Mouse (Mus musculus) kidney, embryonic 14.5 days (tissue): Measurements from ENCODE around the gene Prss12. TPM values are rescaled to one million over a fixed set of nuclear protein-coding genes. Genes with fewer than 3 reads are reported as not detected.
A peak's percentile ranks its signal among the peaks of the same experiment; 100 is the strongest.

Experiments
- ATAC-seq: fragments of 200-750 bp; cut with Nextera tagmentation; 2 replicates; pipeline ENCODE4 v1.8.0; 2017; ENCODE audit warnings: moderate number of reproducible peaks, mild to moderate bottlenecking, moderate TSS enrichment, moderate library complexity; ENCODE audit not compliant: low FRiP score, low TSS enrichment
- H3K27ac ChIP-seq: fragments of 300-500 bp; sonication (generic); 2 replicates; pipeline ENCODE4 v1.5.1; 2014; ENCODE audit warnings: low read depth, mild to moderate bottlenecking, low read length, moderate library complexity, mixed read lengths
- H3K27me3 ChIP-seq: fragments of 300-500 bp; sonication (generic); 2 replicates; pipeline ENCODE4 v1.6.1; 2014; ENCODE audit warnings: mild to moderate bottlenecking, low read length; ENCODE audit not compliant: control insufficient read depth, insufficient read depth
- H3K36me3 ChIP-seq: fragments of 300-500 bp; sonication (generic); 2 replicates; pipeline ENCODE4 v1.6.1; 2014; ENCODE audit warnings: low read length, mixed read lengths; ENCODE audit not compliant: control insufficient read depth, insufficient read depth
- H3K4me1 ChIP-seq: fragments of 300-500 bp; sonication (generic); 2 replicates; pipeline ENCODE4 v1.6.1; 2014; ENCODE audit warnings: low read length, mixed read lengths; ENCODE audit not compliant: control insufficient read depth, insufficient read depth
- H3K4me2 ChIP-seq: fragments of 300-500 bp; sonication (generic); replicated peaks from 2 replicates; pipeline ENCODE4 v1.6.1; 2014; ENCODE audit warnings: low read depth, mild to moderate bottlenecking, low read length
- H3K4me3 ChIP-seq: fragments of 300-500 bp; sonication (generic); 2 replicates; pipeline ENCODE4 v1.5.1; 2014; ENCODE audit warnings: mild to moderate bottlenecking, low read length
- H3K9ac ChIP-seq: fragments of 300-500 bp; sonication (generic); 2 replicates; pipeline ENCODE4 v1.6.1; 2014; ENCODE audit warnings: low read depth, mild to moderate bottlenecking, low read length, moderate library complexity
- H3K9me3 ChIP-seq: fragments of 300-500 bp; sonication (generic); 2 replicates; pipeline ENCODE4 v1.6.1; 2016; ENCODE audit warnings: low read length; ENCODE audit not compliant: control insufficient read depth
- WGBS: fragments of 180-500 bp; shearing (Covaris S2); extraction: QIAGEN DNeasy Blood & Tissue Kit; methylation state at CpG from one replicate; pipeline ENCODE4 v1.1.7; 2014; 5-methylcytosine and 5-hydroxymethylcytosine counted together
- polyA plus RNA-seq: library from polyadenylated mRNA; unstranded; fragments of >200 nt; fragmentation: Nextera tagmentation; extraction: Ambion mirVana; gene quantifications from 2 replicates; pipeline ENCODE4 v1.2.1, GENCODE M21; 2014

Prss12 gene
- polyA plus RNA-seq, 1 experiment from 2014 or later = 2.9 TPM

- no peaks in the 10 kb centered on the region for H3K4me1 ChIP-seq
- H3K27ac ChIP-seq = no peak overlapping the region
- 75% methylated on average over 6 of the region's 6 CpGs for WGBS
- no peak overlapping the region for H3K9ac ChIP-seq
- ATAC-seq = no peak
- H3K27me3 ChIP-seq = no peaks in the 10 kb centered on the region
- H3K9me3 ChIP-seq = no peaks in the 10 kb centered on the region
- H3K4me3 ChIP-seq = no peak overlapping the region
- no peak overlapping the region for H3K4me2 ChIP-seq
- peaks cover 13% of the 10 kb centered on the region; the same call in 1 of the 2 replicates for H3K36me3 ChIP-seq
Observed at GRCm38 (mm10) chr3:123503943-123504342, 57.2 kb downstream of the Prss12 start.

GRCm38 (mm10) chr3:123504783-123505182, 58.1 kb downstream of the Prss12 start:
- Histone ChIP-seq H3K36me3 (peaks cover 13% of the 10 kb centered on the region; the same call in 1 of the 2 replicates), H3K4me2 (no peak overlapping the region), H3K9me3 (no peaks in the 10 kb centered on the region), H3K4me3 (no peak overlapping the region), H3K9ac (no peak overlapping the region), H3K4me1 (no peaks in the 10 kb centered on the region; the same call in 1 of the 2 replicates), H3K27me3 (no peaks in the 10 kb centered on the region), H3K27ac (no peak overlapping the region)
- no peak for ATAC-seq
- 92% methylated on average over 7 of the region's 7 CpGs for WGBS

DNA sequence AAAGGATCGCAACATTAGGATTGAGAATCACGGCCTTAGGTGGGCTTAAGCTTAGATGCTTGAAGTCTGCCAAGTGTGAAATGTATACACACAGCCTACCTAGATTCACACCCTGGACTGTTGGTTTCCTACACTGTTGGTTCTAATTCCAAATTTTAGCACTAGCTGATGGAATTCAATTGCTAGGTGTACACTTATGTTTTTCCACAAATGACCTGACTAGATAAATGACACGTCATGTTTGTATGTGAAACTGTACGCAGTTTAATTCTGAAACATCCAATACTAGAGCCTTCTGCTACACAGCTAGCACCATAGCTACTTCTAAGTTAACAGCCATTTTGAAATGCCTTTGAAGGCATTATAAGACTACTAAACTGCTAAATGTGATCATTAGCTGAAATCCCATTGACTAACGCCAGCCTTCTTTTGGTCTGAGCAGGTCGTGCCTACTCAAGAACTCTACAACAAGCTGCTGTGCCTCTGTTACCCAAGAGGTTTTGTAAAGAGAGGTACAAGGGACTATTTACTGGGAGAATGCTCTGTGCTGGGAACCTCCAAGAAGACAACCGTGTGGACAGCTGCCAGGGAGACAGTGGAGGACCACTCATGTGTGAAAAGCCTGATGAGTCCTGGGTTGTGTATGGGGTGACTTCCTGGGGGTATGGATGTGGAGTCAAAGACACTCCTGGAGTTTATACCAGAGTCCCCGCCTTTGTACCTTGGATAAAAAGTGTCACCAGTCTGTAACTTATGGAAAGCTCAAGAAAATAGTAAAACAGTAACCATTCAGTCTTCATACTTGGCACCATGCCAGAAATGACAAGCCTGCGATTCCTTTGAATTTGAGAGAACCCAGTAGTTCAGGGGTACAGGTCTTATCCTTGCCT, 59.3 kb downstream of the Prss12 start:
- 53% methylated on average over 9 of the region's 9 CpGs for WGBS
- H3K27me3 ChIP-seq = no peaks in the 10 kb centered on the region
- ATAC-seq = no peak
- peak overlapping the region; percentile 20; the same call in 1 of the 2 replicates for H3K27ac ChIP-seq
- H3K4me3 ChIP-seq = peak overlapping the region; percentile 89; the same call in 1 of the 2 replicates
- H3K9ac ChIP-seq = no peak overlapping the region
- no peaks in the 10 kb centered on the region; the same call in 1 of the 2 replicates for H3K4me1 ChIP-seq
- H3K9me3 ChIP-seq = no peaks in the 10 kb centered on the region
- H3K4me2 ChIP-seq = peak overlapping the region; percentile 72; the same call in 1 of the 2 replicates
- H3K36me3 ChIP-seq = peaks cover 13% of the 10 kb centered on the region; the same call in 1 of the 2 replicates

DNA sequence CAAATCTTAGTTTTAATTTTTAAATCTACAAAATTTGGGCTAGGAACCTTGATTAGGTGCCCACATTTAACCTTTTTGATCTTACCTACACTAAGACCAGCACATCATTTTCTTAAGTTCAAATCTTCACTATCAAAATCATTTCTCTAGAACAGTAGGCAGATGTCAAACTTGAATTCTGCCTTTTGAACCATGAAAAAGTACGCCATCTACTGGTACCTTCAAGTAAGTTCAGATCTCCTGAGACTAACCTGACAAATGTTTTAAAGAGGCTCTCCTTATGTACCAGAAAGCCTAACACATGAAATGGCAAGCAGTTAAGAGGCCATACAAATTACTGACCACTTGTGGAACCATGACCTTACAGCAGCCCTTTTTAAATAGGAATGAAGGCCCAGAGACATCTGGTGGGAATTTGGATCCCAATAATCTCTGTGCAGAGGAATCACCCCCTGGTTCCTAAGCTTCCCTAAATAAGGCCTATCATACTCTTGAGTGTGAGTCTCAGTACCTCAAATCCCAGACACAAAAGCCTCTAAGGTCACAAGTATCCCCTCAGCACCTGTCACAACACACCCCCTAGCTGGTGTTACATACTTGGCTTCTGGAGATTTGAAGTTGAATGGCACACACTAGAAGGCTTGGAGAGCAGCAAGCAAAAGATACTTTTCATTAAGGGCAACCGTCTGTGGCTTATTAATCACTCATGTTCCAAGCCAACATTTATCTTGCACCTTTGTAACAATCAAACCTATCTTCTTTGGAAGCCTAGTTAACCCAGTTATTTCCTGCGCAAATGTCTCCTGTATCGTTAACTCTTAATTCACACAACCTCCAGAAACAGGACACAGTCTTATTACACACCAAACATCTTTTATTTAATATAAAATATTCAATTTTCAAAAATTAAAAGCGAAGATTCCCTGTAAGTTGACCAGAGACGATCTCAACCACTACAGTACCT, 60.3 kb downstream of the Prss12 start:
- Histone ChIP-seq H3K9me3 (no peaks in the 10 kb centered on the region), H3K4me1 (no peaks in the 10 kb centered on the region; the same call in 1 of the 2 replicates), H3K4me3 (peak overlapping the region; percentile 89), H3K36me3 (peaks cover 13% of the 10 kb centered on the region; the same call in 1 of the 2 replicates), H3K27ac (peak overlapping the region; percentile 84), H3K27me3 (no peaks in the 10 kb centered on the region), H3K4me2 (peak overlapping the region; percentile 72), H3K9ac (peak overlapping the region; percentile 94)
- no peak for ATAC-seq
- 5% methylated on average over 6 of the region's 6 CpGs for WGBS

GRCm38 (mm10) chr3:123507663-123508055, 60.9 kb downstream of the Prss12 start:
- H3K9me3 ChIP-seq = no peaks in the 10 kb centered on the region
- H3K4me3 ChIP-seq = peak overlapping the region; percentile 89
- no peak for ATAC-seq
- H3K4me1 ChIP-seq = no peaks in the 10 kb centered on the region; the same call in 1 of the 2 replicates
- peaks cover 13% of the 10 kb centered on the region; the same call in 1 of the 2 replicates for H3K36me3 ChIP-seq
- peak overlapping the region; percentile 94 for H3K9ac ChIP-seq
- H3K27ac ChIP-seq = peak overlapping the region; percentile 84
- no peaks in the 10 kb centered on the region for H3K27me3 ChIP-seq
- peak overlapping the region; percentile 72 for H3K4me2 ChIP-seq
- WGBS = 1% methylated on average over 10 of the region's 10 CpGs

DNA sequence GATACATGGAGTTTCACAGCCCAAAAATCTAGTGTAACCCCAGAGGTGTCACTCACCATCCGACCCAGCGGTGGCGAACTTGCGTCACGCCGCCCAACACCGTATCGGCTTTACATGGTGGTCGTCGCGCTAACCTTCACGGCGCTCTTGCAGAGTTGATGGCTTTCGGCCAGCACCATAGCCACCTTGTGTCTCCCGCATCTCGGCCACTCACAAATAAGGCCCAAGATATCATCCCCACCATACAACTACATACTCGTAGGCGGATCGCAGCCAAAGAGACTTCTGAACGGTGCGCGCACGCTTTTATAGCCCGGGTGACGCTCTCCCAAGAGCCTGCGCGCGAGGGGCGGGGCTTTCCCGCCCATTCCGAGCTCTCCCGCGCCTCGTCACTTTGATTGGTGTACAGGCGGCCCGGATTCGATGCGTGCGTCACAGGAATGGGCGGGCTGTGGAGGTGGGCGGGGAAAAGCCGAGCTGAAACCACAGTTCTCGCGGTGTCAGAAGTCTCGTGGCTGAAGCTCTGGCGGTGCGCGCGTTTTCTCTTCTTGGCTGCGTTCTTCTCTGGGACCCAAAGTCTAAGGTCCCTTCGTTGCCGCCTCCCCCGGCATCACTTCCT, 61.5 kb downstream of the Prss12 start:
- Histone ChIP-seq H3K4me3 (peak overlapping the region; percentile 89), H3K36me3 (peaks cover 13% of the 10 kb centered on the region; the same call in 1 of the 2 replicates), H3K9ac (peak overlapping the region; percentile 94), H3K27ac (peak overlapping the region; percentile 100), H3K4me2 (peak overlapping the region; percentile 72), H3K9me3 (no peaks in the 10 kb centered on the region), H3K27me3 (no peaks in the 10 kb centered on the region), H3K4me1 (no peaks in the 10 kb centered on the region; the same call in 1 of the 2 replicates)
- WGBS = under 1% methylated on average over 53 of the region's 53 CpGs
- peak; percentile 97 for ATAC-seq

- Histone ChIP-seq H3K36me3 (peaks cover 13% of the 10 kb centered on the region; the same call in 1 of the 2 replicates), H3K4me2 (peak overlapping the region; percentile 71), H3K9ac (peak overlapping the region; percentile 94), H3K4me1 (no peaks in the 10 kb centered on the region; the same call in 1 of the 2 replicates), H3K27ac (peak overlapping the region; percentile 100), H3K4me3 (peak overlapping the region; percentile 89), H3K27me3 (no peaks in the 10 kb centered on the region), H3K9me3 (no peaks in the 10 kb centered on the region)
- WGBS = under 1% methylated on average over 36 of the region's 36 CpGs
- ATAC-seq = peak; percentile 70
Observed at GRCm38 (mm10) chr3:123508675-123509376, 62.1 kb downstream of the Prss12 start.

DNA sequence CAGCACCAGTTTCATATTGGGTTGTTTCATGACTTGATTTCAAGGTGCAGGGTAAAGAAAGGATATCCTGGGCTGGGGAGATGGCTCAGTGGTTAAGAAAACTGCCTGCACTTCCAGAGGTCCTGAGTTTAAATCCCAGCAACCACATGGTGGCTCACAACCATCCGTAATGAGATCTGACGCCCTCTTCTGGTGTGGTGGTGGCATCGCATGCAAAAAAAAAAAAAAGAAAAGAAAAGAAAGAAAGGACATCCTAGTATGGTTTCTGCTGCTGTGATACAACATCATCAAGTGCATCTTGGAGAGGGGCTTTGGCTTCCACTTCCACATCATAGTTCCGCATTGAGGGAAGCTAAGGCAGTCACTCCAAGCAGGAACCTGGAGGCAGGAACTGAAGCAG, 65.1 kb downstream of the Prss12 start:
- Histone ChIP-seq H3K4me1 (no peaks in the 10 kb centered on the region; the same call in 1 of the 2 replicates), H3K36me3 (peaks cover 4% of the 10 kb centered on the region; the same call in 1 of the 2 replicates), H3K4me3 (no peak overlapping the region), H3K9ac (no peak overlapping the region), H3K27me3 (no peaks in the 10 kb centered on the region), H3K27ac (no peak overlapping the region), H3K9me3 (no peaks in the 10 kb centered on the region), H3K4me2 (no peak overlapping the region)
- ATAC-seq = no peak
- WGBS = 86% methylated on average over 4 of the region's 4 CpGs
